Mouse (Mus musculus): Measurements from ENCODE around the gene Hnf4a.

Gene Hnf4a

DNA sequence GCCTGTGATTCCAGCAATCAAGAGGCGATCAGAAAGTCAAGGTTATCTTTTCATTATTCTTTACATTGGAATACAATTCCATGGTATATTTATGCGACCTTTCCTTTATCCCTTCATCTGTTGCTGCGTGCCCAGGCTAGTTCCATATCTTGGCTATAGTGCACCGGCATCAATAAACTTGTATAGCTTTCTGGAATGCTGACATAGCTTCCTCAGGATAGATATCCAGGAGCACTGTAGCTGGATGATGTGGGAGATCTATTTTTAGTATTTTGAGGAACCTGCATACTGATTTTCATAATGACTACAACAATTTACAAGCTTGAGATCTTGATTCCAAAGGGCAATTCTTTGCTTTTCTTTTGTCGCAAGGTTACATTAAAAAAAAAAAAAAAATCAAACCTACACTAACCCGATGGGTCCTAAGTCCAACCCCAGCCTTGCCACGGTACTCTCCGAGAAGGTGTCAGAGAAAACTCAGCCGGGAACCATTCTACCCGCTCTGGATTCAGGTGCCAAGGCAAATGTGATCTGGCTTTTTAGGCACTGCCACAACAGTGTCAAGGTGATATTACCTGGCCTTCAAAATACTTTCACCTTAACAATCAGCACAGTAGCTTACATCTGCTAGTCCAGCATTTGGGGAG lies 87.2 kb downstream of the Hnf4a start:
- DNase-seq (ENCODE audit: low spot score in 2 of 2): no peak

GRCm38 (mm10) chr2:163595119-163595518 lies 88.5 kb downstream of the Hnf4a start:
- DNase-seq (ENCODE audit: low spot score in 2 of 2): no peak

DNA sequence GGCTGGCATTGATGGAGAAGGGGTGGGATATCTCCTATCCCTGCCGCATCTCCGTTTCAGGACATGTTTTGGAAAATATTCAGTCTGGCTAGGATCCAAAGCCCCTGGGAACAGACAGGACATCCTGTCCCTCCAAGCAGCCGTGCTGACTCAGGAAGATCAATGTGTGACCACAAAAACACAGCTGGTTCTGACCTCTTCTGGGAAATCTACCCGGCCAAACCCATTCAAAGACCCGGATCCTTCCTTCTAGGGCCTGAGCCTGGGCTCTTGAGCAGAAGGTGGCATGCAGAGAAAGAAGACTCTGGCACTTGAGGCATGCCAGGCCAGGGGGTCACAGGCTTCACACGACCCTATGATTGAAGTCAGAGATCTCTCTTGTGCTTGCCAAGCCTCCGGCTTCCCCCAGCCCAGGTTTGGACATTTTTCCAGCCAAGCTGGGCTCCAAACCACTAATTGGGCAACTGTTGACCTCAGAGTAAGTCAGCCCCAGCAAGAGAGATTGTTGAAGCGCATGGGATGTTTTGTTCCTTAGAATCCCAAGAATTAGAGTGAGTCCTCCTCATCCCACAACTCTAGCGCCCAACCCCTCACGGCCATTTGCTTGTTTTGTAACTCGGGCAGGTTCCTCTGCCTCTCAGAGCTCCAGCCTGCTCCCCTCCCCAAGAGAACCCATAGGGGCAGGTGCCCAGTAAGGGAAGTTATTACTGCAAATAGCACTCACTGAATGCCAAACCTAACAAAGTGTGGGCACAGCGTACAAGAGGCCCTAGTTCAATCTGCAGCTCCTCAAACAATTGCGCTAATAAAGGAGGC lies 89.7 kb downstream of the Hnf4a start:
- DNase-seq (ENCODE audit: low spot score in 2 of 2): no peak

GRCm38 (mm10) chr2:163596873-163597155 lies 90.2 kb downstream of the Hnf4a start:
- DNase-seq (ENCODE audit: low spot score in 2 of 2): no peak

- DNase-seq (ENCODE audit: low spot score in 2 of 2): peak in 1 of 2 experiments; percentile 82
Observed at GRCm38 (mm10) chr2:163597661-163598060, 91.1 kb downstream of the Hnf4a start.

DNA sequence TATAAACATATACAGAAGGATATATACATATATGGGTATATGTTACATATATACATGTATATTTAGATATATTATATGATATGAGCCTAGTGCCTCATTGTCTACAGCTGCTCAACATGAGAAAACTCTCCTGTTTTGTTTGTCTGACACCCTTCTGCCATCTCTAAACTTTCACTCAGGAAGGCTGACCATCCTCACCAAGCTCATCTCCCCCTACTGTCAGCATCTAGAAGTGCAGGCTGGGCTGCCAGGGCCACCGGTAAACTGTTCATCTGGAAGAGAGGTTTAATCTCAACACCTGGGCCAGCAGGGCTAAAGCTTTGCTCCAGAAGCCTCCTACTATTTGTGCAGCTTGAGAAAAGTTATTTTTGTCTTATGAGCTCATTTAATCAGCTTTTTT lies 92.6 kb downstream of the Hnf4a start:
- peak; percentile 65 to 83 for DNase-seq (ENCODE audit: low spot score in 2 of 2)

DNA sequence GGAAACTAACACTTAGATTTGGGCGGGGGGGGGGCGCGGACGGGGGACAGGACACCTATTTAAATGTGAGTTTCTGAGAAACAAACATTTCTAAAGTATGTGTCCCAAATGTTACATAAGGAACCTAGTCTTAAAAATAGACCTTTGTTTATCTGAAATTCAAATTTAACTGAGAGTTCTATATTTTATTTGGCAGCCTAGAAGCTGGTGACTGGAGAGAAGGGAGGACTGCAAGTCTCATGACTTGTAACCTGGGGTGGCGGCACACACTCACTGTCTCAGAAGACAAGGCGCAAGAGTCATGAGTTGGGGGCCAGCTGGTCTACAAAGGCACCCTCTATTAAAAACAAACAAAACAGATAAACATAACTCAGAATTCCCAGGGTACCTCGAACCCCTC lies 94.5 kb downstream of the Hnf4a start:
- no peak for DNase-seq (ENCODE audit: low spot score in 2 of 2)

GRCm38 (mm10) chr2:163601712-163602100 lies 95.1 kb downstream of the Hnf4a start:
- no peak for DNase-seq (ENCODE audit: low spot score in 2 of 2)

DNA sequence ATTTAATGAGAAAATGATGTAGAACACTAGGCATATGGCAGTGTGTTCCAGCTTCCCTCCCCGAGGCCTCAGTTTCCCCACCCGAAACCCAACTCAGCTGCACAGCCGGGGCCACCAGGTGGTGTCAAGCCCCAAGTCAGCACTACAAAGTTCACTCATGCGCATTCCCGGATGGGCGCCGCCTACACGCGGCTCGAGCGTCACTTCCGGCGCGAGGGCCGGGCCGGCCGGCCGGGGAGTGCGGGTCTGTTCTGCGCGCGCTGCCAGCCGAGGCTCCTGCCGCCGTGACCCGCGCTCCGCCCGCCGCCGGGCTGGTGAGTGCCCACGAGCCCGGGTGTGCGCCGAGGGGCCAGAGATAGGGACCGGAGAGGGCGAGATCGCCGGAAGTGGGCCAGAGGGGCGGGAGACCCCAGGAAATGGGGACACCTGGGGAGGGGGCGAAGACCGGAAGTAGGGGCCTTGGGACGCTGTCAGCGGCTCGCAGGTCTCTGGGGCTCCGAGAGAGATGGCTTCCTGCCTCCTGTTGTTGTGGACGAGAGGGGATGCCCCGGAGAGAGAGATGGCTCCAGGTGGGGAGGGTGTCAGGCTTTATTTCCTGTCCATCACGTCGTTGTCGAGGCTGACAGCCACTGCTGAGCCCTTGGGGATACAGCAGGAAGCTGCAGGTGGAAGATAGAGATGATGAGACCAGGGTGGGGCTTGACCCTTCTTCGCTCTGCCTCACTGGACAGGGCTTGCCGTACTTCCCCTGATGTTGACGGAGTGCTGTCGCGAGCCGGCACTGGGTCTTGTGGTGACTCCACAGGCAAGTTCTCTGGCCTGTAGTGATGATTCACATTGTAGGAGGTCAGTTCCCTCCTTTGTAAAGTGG lies 95.7 kb downstream of the Hnf4a start, which contains the start of gene Ttpal:
TSS of gene Ttpal (plus strand) at position 214 of the 871 bp plus-strand sequence.
- DNase-seq (ENCODE audit: low spot score in 2 of 2): peak; percentile 78 to 91

- DNase-seq (ENCODE audit: low spot score in 2 of 2): no peak
Observed at GRCm38 (mm10) chr2:163606161-163606560, 99.6 kb downstream of the Hnf4a start.

- no peak for DNase-seq (ENCODE audit: low spot score in 2 of 2)
Observed at GRCm38 (mm10) chr2:163608008-163608407, 101.4 kb downstream of the Hnf4a start.

DNA sequence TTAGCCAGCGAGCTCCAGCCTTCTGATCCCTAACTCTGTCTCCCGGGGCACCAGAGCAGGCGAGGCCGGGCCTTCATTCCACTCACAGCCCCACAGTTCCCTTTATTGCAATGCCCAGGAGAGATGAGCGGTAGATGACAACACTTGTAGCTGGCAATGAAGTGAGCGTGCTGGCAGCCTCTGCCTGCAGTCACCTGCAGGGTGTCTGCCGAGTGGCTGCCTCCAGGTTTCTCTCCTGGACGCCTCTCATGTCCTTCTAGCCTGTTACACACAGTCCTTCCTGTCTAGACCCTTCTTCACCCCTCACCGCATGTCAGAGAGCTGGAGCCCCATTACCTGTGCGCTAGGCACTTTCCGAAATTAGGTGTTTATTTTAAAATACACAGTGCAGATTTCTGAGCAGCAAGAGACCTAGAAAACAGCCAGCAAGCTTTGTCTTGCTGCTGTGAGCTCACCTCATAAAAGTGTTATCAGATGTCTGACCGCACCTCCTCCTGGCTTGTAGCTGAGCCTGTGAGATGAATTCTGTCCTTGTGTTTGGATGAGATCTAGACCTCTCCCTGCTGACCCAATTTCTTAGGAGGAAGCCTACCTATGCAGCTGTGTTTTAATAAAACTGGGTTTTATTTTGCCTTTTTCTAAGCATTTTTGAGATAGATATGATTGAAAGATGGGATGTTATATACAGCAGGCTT lies 102.8 kb downstream of the Hnf4a start:
- DNase-seq (ENCODE audit: low spot score in 2 of 2): no peak

DNA sequence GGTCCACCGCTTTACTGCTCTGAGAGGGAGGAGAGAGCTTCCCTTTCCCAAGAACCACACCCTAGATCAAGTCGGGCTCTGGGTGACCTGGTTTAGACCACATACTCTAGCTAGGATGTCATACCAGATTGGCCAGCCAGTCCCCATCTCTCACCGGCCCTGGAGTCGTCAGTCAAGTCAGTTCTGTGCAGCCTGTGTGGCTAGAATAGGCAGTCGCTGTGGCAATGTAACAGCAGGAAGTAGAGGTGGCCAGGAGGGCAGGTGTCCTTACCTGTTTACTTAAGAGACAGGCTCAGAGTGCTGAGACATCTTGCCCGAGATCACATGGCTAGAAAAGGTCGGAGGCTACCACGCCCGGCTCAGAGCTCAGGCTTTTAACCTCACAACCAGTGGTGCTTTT lies 104.6 kb downstream of the Hnf4a start:
- no peak for DNase-seq (ENCODE audit: low spot score in 2 of 2)

DNA sequence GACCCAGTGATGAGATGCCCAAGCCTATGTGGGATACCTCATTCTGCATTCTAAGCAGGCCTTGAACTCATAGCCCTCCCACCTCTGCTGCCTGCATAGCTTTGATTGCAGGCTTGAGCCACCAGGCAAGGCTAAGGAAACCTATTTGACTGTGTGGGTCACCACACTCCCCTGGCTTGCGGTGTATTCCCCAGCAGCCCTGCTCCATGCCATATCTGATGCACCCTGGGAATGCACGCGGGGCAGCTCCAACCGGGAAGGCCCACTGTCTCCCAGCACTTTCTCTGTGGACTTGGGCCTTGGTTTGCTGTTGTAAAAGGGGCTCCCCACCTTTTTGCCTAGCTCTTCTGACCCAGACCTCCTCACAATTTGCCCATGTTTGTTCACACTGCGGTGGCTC lies 106.6 kb downstream of the Hnf4a start:
- no peak for DNase-seq (ENCODE audit: low spot score in 2 of 2)

DNA sequence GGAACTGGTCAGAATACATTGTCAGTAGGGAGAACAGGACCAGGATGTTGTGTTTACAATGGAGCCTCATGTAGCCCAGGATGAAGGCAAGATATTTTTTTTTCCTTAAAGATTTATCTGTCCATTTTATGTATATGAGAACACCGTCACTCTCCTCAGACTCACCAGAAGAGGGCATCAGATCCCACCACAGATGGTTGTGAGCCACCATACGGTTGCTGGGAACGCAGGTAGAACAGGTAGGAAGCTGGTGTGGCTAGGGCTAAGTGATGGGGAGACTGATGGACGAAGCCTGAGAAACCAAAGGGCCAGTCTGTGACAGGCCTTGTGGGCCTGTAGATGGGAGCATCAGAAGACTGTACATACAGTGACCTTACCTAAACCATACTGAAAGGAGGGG lies 107.4 kb downstream of the Hnf4a start:
- DNase-seq (ENCODE audit: low spot score in 2 of 2): no peak

DNA sequence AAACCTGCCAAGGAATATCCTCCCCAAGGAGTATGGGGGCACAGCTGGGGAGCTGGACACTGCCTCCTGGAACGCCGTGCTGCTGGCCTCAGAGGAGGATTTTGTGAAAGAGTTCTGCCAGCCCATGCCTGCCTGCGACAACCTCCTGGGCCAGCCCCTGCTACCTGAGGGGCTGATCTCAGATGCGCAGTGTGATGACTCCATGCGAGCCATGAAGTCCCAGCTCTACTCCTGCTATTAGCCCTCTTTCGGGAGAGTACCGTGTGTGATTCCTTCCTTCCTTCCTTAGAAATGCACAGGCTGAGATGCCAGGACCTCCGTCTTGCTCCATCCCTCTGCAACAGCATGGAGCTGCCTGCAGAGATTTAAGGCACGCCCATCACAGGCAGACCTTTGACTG lies 108.8 kb downstream of the Hnf4a start:
- DNase-seq (ENCODE audit: low spot score in 2 of 2): no peak

- DNase-seq (ENCODE audit: low spot score in 2 of 2): no peak
Observed at GRCm38 (mm10) chr2:163615906-163616651, 109.5 kb downstream of the Hnf4a start.

GRCm38 (mm10) chr2:163616652-163617227 lies 110.1 kb downstream of the Hnf4a start:
- no peak for DNase-seq (ENCODE audit: low spot score in 2 of 2)

GRCm38 (mm10) chr2:163617232-163617863 lies 110.7 kb downstream of the Hnf4a start:
- DNase-seq (ENCODE audit: low spot score in 2 of 2): no peak

DNA sequence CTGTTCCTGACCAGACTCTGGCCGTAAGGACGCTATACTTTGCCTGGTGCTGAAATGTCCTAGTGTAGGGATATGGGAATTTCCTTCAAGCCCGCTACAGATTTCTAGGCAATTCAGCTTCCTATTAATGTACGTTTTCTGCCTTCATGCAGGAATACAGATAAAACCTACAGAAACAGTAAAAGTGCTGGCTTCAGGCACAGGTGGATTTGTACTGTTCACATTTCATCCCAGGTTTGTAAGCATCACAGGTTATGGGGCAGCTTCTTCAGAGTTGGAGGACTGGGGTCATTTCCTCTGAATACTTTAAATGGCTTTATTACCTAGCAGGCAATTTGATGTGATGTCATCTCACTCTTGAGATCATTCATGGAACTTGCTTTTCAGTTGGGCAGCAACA lies 111.3 kb downstream of the Hnf4a start:
- DNase-seq (ENCODE audit: low spot score in 2 of 2): no peak
